Mouse (Mus musculus) liver, embryonic 11.5 days (tissue): ENCODE results near the gene Sobp. TPM values are rescaled to one million over a fixed set of nuclear protein-coding genes. Genes with fewer than 3 reads are reported as not detected.

Experiments
- ATAC-seq: fragments of 200-750 bp; cut with Nextera tagmentation; replicated peaks from 2 replicates; pipeline ENCODE4 v1.8.0; 2017; ENCODE audit warnings: moderate number of reproducible peaks, mild to moderate bottlenecking, moderate TSS enrichment, moderate library complexity; ENCODE audit not compliant: low FRiP score
- DNase-seq: peaks from one replicate; pipeline ENCODE4 v3.0.0-alpha.2; 2017; ENCODE audit warnings: low spot score
- H3K27ac ChIP-seq: fragments of 300-500 bp; sonication (generic); 2 replicates; pipeline ENCODE4 v1.5.1; 2014; ENCODE audit warnings: mild to moderate bottlenecking, low read depth, low read length, control low read depth
- H3K27me3 ChIP-seq: fragments of 300-500 bp; sonication (generic); replicated peaks from 2 replicates; pipeline ENCODE4 v1.6.1; 2014; ENCODE audit warnings: low read length, mixed read lengths; ENCODE audit not compliant: control insufficient read depth, insufficient read depth
- H3K36me3 ChIP-seq: fragments of 300-500 bp; sonication (generic); 2 replicates; pipeline ENCODE4 v1.6.1; 2014; ENCODE audit warnings: mild to moderate bottlenecking, low read length, moderate library complexity, mixed read lengths; ENCODE audit not compliant: control insufficient read depth, insufficient read depth
- H3K4me1 ChIP-seq: fragments of 300-500 bp; sonication (generic); replicated peaks from 2 replicates; pipeline ENCODE4 v1.6.1; 2014; ENCODE audit warnings: low read length, mixed read lengths; ENCODE audit not compliant: control insufficient read depth, insufficient read depth
- H3K4me2 ChIP-seq: fragments of 300-500 bp; sonication (generic); 2 replicates; pipeline ENCODE4 v1.6.1; 2014; ENCODE audit warnings: mild to moderate bottlenecking, control low read depth, moderate library complexity
- H3K4me3 ChIP-seq: fragments of 300-500 bp; sonication (generic); 2 replicates; pipeline ENCODE4 v1.5.1; 2014; ENCODE audit warnings: low read depth, low read length, control low read depth
- H3K9ac ChIP-seq: fragments of 300-500 bp; sonication (generic); 2 replicates; pipeline ENCODE4 v1.6.1; 2014; ENCODE audit warnings: low read depth, low read length, control low read depth
- H3K9me3 ChIP-seq: fragments of 300-500 bp; sonication (generic); 2 replicates; pipeline ENCODE4 v1.6.1; 2016; ENCODE audit warnings: low read length, inconsistent platforms, mixed read lengths; ENCODE audit not compliant: control insufficient read depth
- WGBS: fragments of 180-500 bp; shearing (Covaris S2); extraction: QIAGEN DNeasy Blood & Tissue Kit; methylation state at CpG from one replicate; pipeline ENCODE4 v1.1.7; 2014; 5-methylcytosine and 5-hydroxymethylcytosine counted together
- polyA plus RNA-seq: library from polyadenylated mRNA; unstranded; fragments of >200 nt; fragmentation: Nextera tagmentation; extraction: Ambion mirVana; gene quantifications from 2 replicates; pipeline ENCODE4 v1.2.1, GENCODE M21; 2014

Sobp gene
- polyA plus RNA-seq, 1 experiment from 2014 or later: 0.45 TPM

GRCm38 (mm10) chr10:43043351-43044209 is 130.8 kb downstream of the Sobp start:
- Histone ChIP-seq H3K36me3 (no peaks in the 10 kb centered on the region), H3K4me1 (peaks cover 5% of the 10 kb centered on the region), H3K27ac (0 out of 2 replicates have a peak overlapping the region, but pooled peaks have one; percentile 38), H3K9me3 (no peaks in the 10 kb centered on the region), H3K27me3 (no peaks in the 10 kb centered on the region), H3K9ac (no peak overlapping the region), H3K4me2 (no peak overlapping the region), H3K4me3 (no peak overlapping the region)
- DNase-seq (no peak), ATAC-seq (no peak)
- WGBS: 44% methylated on average over 7 of the region's 7 CpGs

- no peak overlapping the region for H3K9ac ChIP-seq
- 63% methylated on average over 10 of the region's 10 CpGs for WGBS
- H3K4me2 ChIP-seq: no peak overlapping the region
- no peaks in the 10 kb centered on the region for H3K27me3 ChIP-seq
- DNase-seq: no peak
- no peak overlapping the region; the same call in 1 of the 2 replicates for H3K27ac ChIP-seq
- peaks cover 5% of the 10 kb centered on the region for H3K4me1 ChIP-seq
- no peak for ATAC-seq
- H3K4me3 ChIP-seq: no peak overlapping the region
- H3K36me3 ChIP-seq: no peaks in the 10 kb centered on the region
- H3K9me3 ChIP-seq: no peaks in the 10 kb centered on the region
These were observed 131.6 kb downstream of the Sobp start for GRCm38 (mm10) chr10:43042591-43043327.

GRCm38 (mm10) chr10:43041794-43042193 is 132.5 kb downstream of the Sobp start:
- DNase-seq: no peak
- 75% methylated on average over 3 of the region's 3 CpGs for WGBS

GRCm38 (mm10) chr10:43037455-43037793 is 136.9 kb downstream of the Sobp start:
- Histone ChIP-seq H3K4me3 (no peak overlapping the region), H3K36me3 (no peaks in the 10 kb centered on the region), H3K9ac (no peak overlapping the region), H3K4me1 (peaks cover 1% of the 10 kb centered on the region), H3K27ac (no peak overlapping the region), H3K9me3 (no peaks in the 10 kb centered on the region), H3K4me2 (no peak overlapping the region), H3K27me3 (no peaks in the 10 kb centered on the region)
- ATAC-seq (no peak), DNase-seq (no peak)
- 47% methylated on average over 7 of the region's 7 CpGs for WGBS

More at GRCm38 (mm10) chr10:43041794-43042193, 132.5 kb downstream of the Sobp start:
- Histone ChIP-seq H3K9ac (no peak overlapping the region), H3K27ac (no peak overlapping the region), H3K4me2 (no peak overlapping the region), H3K36me3 (no peaks in the 10 kb centered on the region), H3K4me1 (peaks cover 5% of the 10 kb centered on the region), H3K9me3 (no peaks in the 10 kb centered on the region), H3K4me3 (no peak overlapping the region), H3K27me3 (no peaks in the 10 kb centered on the region)
- ATAC-seq: no peak

- no peak overlapping the region for H3K4me2 ChIP-seq
- H3K9ac ChIP-seq: no peak overlapping the region
- H3K4me3 ChIP-seq: no peak overlapping the region
- H3K27me3 ChIP-seq: no peaks in the 10 kb centered on the region
- DNase-seq (no peak), ATAC-seq (no peak)
- H3K4me1 ChIP-seq: no peaks in the 10 kb centered on the region
- no peaks in the 10 kb centered on the region for H3K36me3 ChIP-seq
- H3K9me3 ChIP-seq: no peaks in the 10 kb centered on the region
- no peak overlapping the region for H3K27ac ChIP-seq
- WGBS: 75% methylated on average over 21 of the region's 21 CpGs
These were observed 137.5 kb downstream of the Sobp start for GRCm38 (mm10) chr10:43036646-43037454.

- Histone ChIP-seq H3K9me3 (no peaks in the 10 kb centered on the region), H3K4me2 (no peak overlapping the region), H3K9ac (no peak overlapping the region), H3K4me3 (no peak overlapping the region), H3K36me3 (no peaks in the 10 kb centered on the region), H3K27me3 (no peaks in the 10 kb centered on the region), H3K27ac (no peak overlapping the region), H3K4me1 (no peaks in the 10 kb centered on the region)
- DNase-seq (no peak), ATAC-seq (no peak)
- WGBS: 59% methylated on average over 8 of the region's 8 CpGs
These were observed 138.8 kb downstream of the Sobp start for GRCm38 (mm10) chr10:43035579-43035978.

- Histone ChIP-seq H3K4me2 (no peak overlapping the region), H3K4me1 (no peaks in the 10 kb centered on the region), H3K27me3 (no peaks in the 10 kb centered on the region), H3K9ac (no peak overlapping the region), H3K36me3 (no peaks in the 10 kb centered on the region), H3K4me3 (no peak overlapping the region), H3K27ac (no peak overlapping the region), H3K9me3 (no peaks in the 10 kb centered on the region)
- DNase-seq (no peak), ATAC-seq (no peak)
- 60% methylated on average over 4 of the region's 4 CpGs for WGBS
These were observed 139.5 kb downstream of the Sobp start for GRCm38 (mm10) chr10:43034811-43035210.

- Histone ChIP-seq H3K27ac (no peak overlapping the region), H3K4me1 (no peaks in the 10 kb centered on the region), H3K9me3 (no peaks in the 10 kb centered on the region), H3K27me3 (no peaks in the 10 kb centered on the region), H3K4me2 (no peak overlapping the region), H3K36me3 (no peaks in the 10 kb centered on the region), H3K4me3 (no peak overlapping the region), H3K9ac (no peak overlapping the region)
- 77% methylated on average over 15 of the region's 15 CpGs for WGBS
- DNase-seq: no peak
- no peak for ATAC-seq
These were observed 140.7 kb downstream of the Sobp start for GRCm38 (mm10) chr10:43033481-43034248.
